Comparison of ENCODE assay signal across 10 mouse cellular contexts in the genomic region with DNA sequence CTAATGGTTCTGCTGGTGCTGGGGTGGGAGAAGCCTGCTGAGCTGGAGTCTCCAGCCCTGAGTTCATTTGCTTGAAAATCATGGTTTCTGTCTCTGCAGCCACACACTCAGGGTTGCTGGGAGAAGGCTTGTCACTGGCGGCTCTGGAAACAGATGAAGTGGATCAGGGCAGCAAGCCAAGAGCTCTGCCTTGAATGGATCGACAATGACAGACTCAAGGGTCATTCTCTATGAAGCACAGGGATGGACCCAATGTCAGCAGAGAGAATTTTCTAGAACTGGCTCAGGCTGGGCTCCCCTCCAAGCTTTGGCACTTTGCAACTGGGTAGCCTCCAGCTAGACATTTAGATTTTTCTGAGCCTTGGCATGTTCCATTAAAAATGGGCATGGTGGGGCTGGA.
A peak's percentile ranks its signal among the peaks of the same experiment; 100 is the strongest.
DNase-seq lines count a peak whose midpoint lies in the region; ATAC-seq and TF ChIP-seq lines count a peak whose summit lies in the region.
"Had no signal": no experiment of that assay in that cellular context is flagged by ENCODE, and none has a peak within 500 bp of the region (broad histone marks: within the 10 kb centered on the region; RNA-seq: fewer than 3 reads in every experiment).

No protein-coding gene starts in this region.

- H3K9ac ChIP-seq in midbrain, embryonic 15.5 days = no peak overlapping the region
- no peak overlapping the region for H3K9ac ChIP-seq in midbrain, embryonic 11.5 days (ENCODE audit: low read length)
- no peak overlapping the region for H3K9ac ChIP-seq in lung, postnatal 0 days (replicated peaks; ENCODE audit: low read depth)
- H3K9ac ChIP-seq: embryonic facial prominence, embryonic 13.5 days; limb, embryonic 13.5 days had no signal

- ATAC-seq in midbrain, embryonic 15.5 days (replicated peaks) = no peak
- ATAC-seq in midbrain, embryonic 11.5 days (ENCODE audit: low FRiP score) = no peak
- ATAC-seq in lung, postnatal 0 days = peak; percentile 52

- no peaks in the 10 kb centered on the region for H3K36me3 ChIP-seq in midbrain, embryonic 15.5 days (replicated peaks)
- H3K36me3 ChIP-seq in midbrain, embryonic 11.5 days (ENCODE audit: control insufficient read depth, insufficient read depth, low read length) = no peaks in the 10 kb centered on the region
- H3K36me3 ChIP-seq in lung, postnatal 0 days (ENCODE audit: insufficient read depth, low read length) = no peaks in the 10 kb centered on the region
- H3K36me3 ChIP-seq: embryonic facial prominence, embryonic 13.5 days; limb, embryonic 13.5 days had no signal

- no peak for DNase-seq in midbrain, embryonic 11.5 days (ENCODE audit: low spot score, missing footprints)
- DNase-seq in cerebellum, postnatal 4 days (ENCODE audit: low spot score in 2 of 2) = peak; percentile 43 to 79
- peak; percentile 24 for DNase-seq in kidney, adult 9 months
- peak; percentile 54 for DNase-seq in lung, postnatal 0 days (ENCODE audit: low spot score)
- DNase-seq in MN1 (ENCODE audit: low spot score) = no peak
- no peak for DNase-seq in thymus, postnatal 14 days
- DNase-seq in urinary bladder, adult 18-20 months (ENCODE audit: low spot score in 2 of 2) = no peak

- H3K4me3 ChIP-seq in midbrain, embryonic 15.5 days = no peak overlapping the region
- H3K4me3 ChIP-seq in midbrain, embryonic 11.5 days (ENCODE audit: low read depth, low read length) = no peak overlapping the region
- H3K4me3 ChIP-seq in lung, postnatal 0 days (ENCODE audit: low read depth, low read length) = no peak overlapping the region
- H3K4me3 ChIP-seq: embryonic facial prominence, embryonic 13.5 days; limb, embryonic 13.5 days had no signal

- peaks cover 10% of the 10 kb centered on the region for H3K4me1 ChIP-seq in midbrain, embryonic 15.5 days
- H3K4me1 ChIP-seq in midbrain, embryonic 11.5 days (ENCODE audit: control insufficient read depth, insufficient read depth, low read length) = no peaks in the 10 kb centered on the region
- H3K4me1 ChIP-seq in lung, postnatal 0 days (ENCODE audit: insufficient read depth, low read depth, low read length) = no peaks in the 10 kb centered on the region

- H3K9me3 ChIP-seq in midbrain, embryonic 15.5 days = no peaks in the 10 kb centered on the region
- no peaks in the 10 kb centered on the region for H3K9me3 ChIP-seq in midbrain, embryonic 11.5 days (ENCODE audit: control insufficient read depth, low read length)
- H3K9me3 ChIP-seq in lung, postnatal 0 days (ENCODE audit: low read length) = no peaks in the 10 kb centered on the region
- H3K9me3 ChIP-seq: embryonic facial prominence, embryonic 13.5 days had no signal

- WGBS in midbrain, embryonic 15.5 days = 74% methylated on average over 2 of the region's 2 CpGs
- WGBS in midbrain, embryonic 11.5 days = 87% methylated on average over 2 of the region's 2 CpGs
- WGBS in lung, postnatal 0 days = 14% methylated on average over 2 of the region's 2 CpGs

- TF ChIP-seq CTCF in lung, postnatal 0 days (IDR thresholded peaks at IDR 0.05) = no peak

- H3K4me2 ChIP-seq in midbrain, embryonic 15.5 days = no peak overlapping the region
- no peak overlapping the region for H3K4me2 ChIP-seq in midbrain, embryonic 11.5 days
- H3K4me2 ChIP-seq in lung, postnatal 0 days (replicated peaks; ENCODE audit: low read depth, low read length) = no peak overlapping the region
- H3K4me2 ChIP-seq: embryonic facial prominence, embryonic 13.5 days; limb, embryonic 13.5 days had no signal

- H3K27me3 ChIP-seq in midbrain, embryonic 15.5 days (replicated peaks) = no peaks in the 10 kb centered on the region
- no peaks in the 10 kb centered on the region for H3K27me3 ChIP-seq in midbrain, embryonic 11.5 days (ENCODE audit: control insufficient read depth, insufficient read depth, low read length)
- no peaks in the 10 kb centered on the region for H3K27me3 ChIP-seq in lung, postnatal 0 days (replicated peaks; ENCODE audit: insufficient read depth, low read length)

- H3K27ac ChIP-seq in midbrain, embryonic 15.5 days = 0 out of 2 replicates have a peak overlapping the region, but pooled peaks have one; percentile 15
- H3K27ac ChIP-seq in midbrain, embryonic 11.5 days (ENCODE audit: low read depth, low read length) = no peak overlapping the region
- H3K27ac ChIP-seq in lung, postnatal 0 days (ENCODE audit: low read length) = no peak overlapping the region
- H3K27ac ChIP-seq: embryonic facial prominence, embryonic 13.5 days; limb, embryonic 13.5 days had no signal

- TF ChIP-seq EP300 in lung, postnatal 0 days (IDR thresholded peaks at IDR 0.05) = no peak

Comparison
In these comparisons a context has a peak if more than half of its experiments do, and no peak if none do; other contexts are left out.
1. DNase-seq: peak in cerebellum, postnatal 4 days (2 of 2), kidney, adult 9 months (single experiment) and lung, postnatal 0 days (single experiment); none in midbrain, embryonic 11.5 days (single experiment), MN1 (single experiment), thymus, postnatal 14 days (single experiment) and urinary bladder, adult 18-20 months (0 of 2).